Mouse (Mus musculus): ENCODE data around the gene Spg21.

Spg21 gene

GRCm38 (mm10) chr9:65460732-65461442 is at the start of gene Spg21:
TSS of gene Spg21 (plus strand) at chr9:65460947.
- DNase-seq (ENCODE audit: low spot score in 2 of 2) = peak; percentile 91 to 94

GRCm38 (mm10) chr9:65411326-65411725 is 49.4 kb upstream of the Spg21 start:
- no peak for DNase-seq (ENCODE audit: low spot score in 2 of 2)

GRCm38 (mm10) chr9:65417738-65418137 is 43.0 kb upstream of the Spg21 start:
- DNase-seq (ENCODE audit: low spot score in 2 of 2) = no peak

- DNase-seq (ENCODE audit: low spot score in 2 of 2) = no peak
These were observed 41.1 kb upstream of the Spg21 start for GRCm38 (mm10) chr9:65419633-65420032.

- DNase-seq (ENCODE audit: low spot score in 2 of 2) = no peak
These were observed 37.8 kb upstream of the Spg21 start, which contains the start of gene Slc51b for GRCm38 (mm10) chr9:65422760-65423501. TSS of gene Slc51b (minus strand) at chr9:65422955.

GRCm38 (mm10) chr9:65424393-65424792 is 36.4 kb upstream of the Spg21 start:
- DNase-seq (ENCODE audit: low spot score in 2 of 2) = no peak

GRCm38 (mm10) chr9:65427511-65427910 is 33.2 kb upstream of the Spg21 start:
- no peak for DNase-seq (ENCODE audit: low spot score in 2 of 2)

GRCm38 (mm10) chr9:65428003-65428402 is 32.7 kb upstream of the Spg21 start:
- DNase-seq (ENCODE audit: low spot score in 2 of 2) = no peak

- no peak for DNase-seq (ENCODE audit: low spot score in 2 of 2)
These were observed 30.3 kb upstream of the Spg21 start for GRCm38 (mm10) chr9:65430401-65430800.

GRCm38 (mm10) chr9:65430921-65431320 is 29.8 kb upstream of the Spg21 start:
- DNase-seq (ENCODE audit: low spot score in 2 of 2) = no peak

- DNase-seq (ENCODE audit: low spot score in 2 of 2) = peak; percentile 63 to 75
These were observed 28.5 kb upstream of the Spg21 start for GRCm38 (mm10) chr9:65432236-65432635.

GRCm38 (mm10) chr9:65434140-65434539 is 26.6 kb upstream of the Spg21 start:
- DNase-seq (ENCODE audit: low spot score in 2 of 2) = peak; percentile 18 to 49

GRCm38 (mm10) chr9:65435211-65435610 is 25.5 kb upstream of the Spg21 start:
- no peak for DNase-seq (ENCODE audit: low spot score in 2 of 2)

GRCm38 (mm10) chr9:65435671-65436301 is 25.0 kb upstream of the Spg21 start, which contains the start of gene Mtfmt:
TSS of gene Mtfmt (plus strand) at chr9:65435782.
- DNase-seq (ENCODE audit: low spot score in 2 of 2) = peak; percentile 94 to 96

GRCm38 (mm10) chr9:65444692-65445091 is 16.1 kb upstream of the Spg21 start:
- DNase-seq (ENCODE audit: low spot score in 2 of 2) = no peak

- DNase-seq (ENCODE audit: low spot score in 2 of 2) = no peak
These were observed 12.8 kb upstream of the Spg21 start for GRCm38 (mm10) chr9:65447951-65448350.

- DNase-seq (ENCODE audit: low spot score in 2 of 2) = no peak
These were observed 1.8 kb upstream of the Spg21 start for GRCm38 (mm10) chr9:65458975-65459374.

- DNase-seq (ENCODE audit: low spot score in 2 of 2) = no peak
These were observed 549 bp upstream of the Spg21 start for GRCm38 (mm10) chr9:65460198-65460597.

GRCm38 (mm10) chr9:65462544-65462943 is 1.8 kb downstream of the Spg21 start:
- DNase-seq (ENCODE audit: low spot score in 2 of 2) = no peak

GRCm38 (mm10) chr9:65464161-65464560 is 3.4 kb downstream of the Spg21 start:
- peak in 1 of 2 experiments; percentile 11 for DNase-seq (ENCODE audit: low spot score in 2 of 2)

- DNase-seq (ENCODE audit: low spot score in 2 of 2) = no peak
These were observed 4.5 kb downstream of the Spg21 start for GRCm38 (mm10) chr9:65465241-65465640.

GRCm38 (mm10) chr9:65467686-65468085 is 6.9 kb downstream of the Spg21 start:
- no peak for DNase-seq (ENCODE audit: low spot score in 2 of 2)
